Mouse (Mus musculus) testis, adult 2 months (tissue): ENCODE data around the gene Fam107b.

ENCODE experiments used
- CTCF ChIP-seq: fragments of 200-500 bp; IDR thresholded peaks from 2 replicates; pipeline ENCODE4 v1.5.1; 2012; ENCODE audit warnings: low read depth, mild to moderate bottlenecking, inconsistent platforms, low read length, moderate library complexity; ENCODE audit not compliant: control insufficient read depth, insufficient read depth, insufficient replicate concordance
- POLR2A ChIP-seq: fragments of 200-500 bp; IDR thresholded peaks from 2 replicates; pipeline ENCODE4 v1.6.1; 2012; ENCODE audit warnings: low read depth, mild to moderate bottlenecking, inconsistent platforms, low read length, moderate library complexity; ENCODE audit not compliant: control insufficient read depth

GRCm38 (mm10) chr2:3726501-3727078, 156.3 kb downstream of the Fam107b start:
- TF ChIP-seq POLR2A: no peak
- TF ChIP-seq CTCF: no peak
